ENCODE assay signal across 21 mouse cellular contexts in the genomic region with DNA sequence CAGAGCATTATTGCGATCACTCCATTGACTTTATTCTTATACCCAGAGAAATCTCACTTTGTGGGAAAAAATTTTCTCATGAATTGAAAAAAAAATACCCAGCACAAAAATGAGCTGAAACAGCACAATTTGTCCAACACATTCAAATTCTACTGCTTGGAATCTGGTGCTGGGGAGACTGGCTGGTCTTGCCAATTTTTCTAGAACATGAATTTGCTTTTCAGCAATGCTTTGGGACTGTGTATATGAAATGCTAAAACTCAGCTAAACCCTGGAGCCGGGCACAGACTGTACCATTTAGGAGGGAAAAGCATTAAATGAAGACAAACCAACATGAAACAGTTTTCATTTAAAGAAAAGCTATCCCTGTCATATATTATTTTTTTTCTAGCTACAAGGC.
DNase-seq lines count a peak whose midpoint lies in the region; ATAC-seq lines count a peak whose summit lies in the region.
"Had no signal": no experiment of that assay in that cellular context is flagged by ENCODE, and none has a peak within 500 bp of the region (broad histone marks: within the 10 kb centered on the region; RNA-seq: fewer than 3 reads in every experiment).

No protein-coding gene starts in this region.

- no peak overlapping the region for H3K9ac ChIP-seq in heart, embryonic 11.5 days (ENCODE audit: low read depth, low read length)
- no peak overlapping the region for H3K9ac ChIP-seq in midbrain, embryonic 13.5 days (replicated peaks)
- H3K9ac ChIP-seq: embryonic facial prominence, embryonic 12.5 days; heart, embryonic 13.5 days; hindbrain, embryonic 15.5 days had no signal

- peaks cover 5% of the 10 kb centered on the region; the same call in 1 of the 2 replicates for H3K4me1 ChIP-seq in heart, embryonic 11.5 days (ENCODE audit: control insufficient read depth, insufficient read depth, low read length)
- peaks cover 7% of the 10 kb centered on the region for H3K4me1 ChIP-seq in midbrain, embryonic 10.5 days
- H3K4me1 ChIP-seq in midbrain, embryonic 13.5 days (replicated peaks) = no peaks in the 10 kb centered on the region
- peaks cover 13% of the 10 kb centered on the region for H3K4me1 ChIP-seq in limb, embryonic 10.5 days
- H3K4me1 ChIP-seq: embryonic facial prominence, embryonic 12.5 days; hindbrain, embryonic 15.5 days had no signal

- peak; percentile 15 for DNase-seq in heart, adult 11 months
- peak; percentile 27 to 62 for DNase-seq in layer of hippocampus, adult 18-20 months (ENCODE audit: low spot score in 2 of 2)
- no peak for DNase-seq in layer of hippocampus, postnatal 36 days
- DNase-seq in midbrain, embryonic 10.5 days (ENCODE audit: low spot score) = peak; percentile 5
- peak; percentile 17 for DNase-seq in limb, embryonic 10.5 days (ENCODE audit: low spot score)
- DNase-seq in cerebellum, adult 18-20 months = no peak
- DNase-seq: cerebellum, adult 11 months; cerebellum, adult 9-10 months; cerebellum, postnatal 25 days; gastrocnemius, postnatal 36 days; heart, adult 2 months; heart, postnatal 36 days had no signal

- 85% methylated on average over 2 of the region's 2 CpGs for WGBS in heart, embryonic 11.5 days (ENCODE audit: insufficient replicate concordance)
- WGBS in midbrain, embryonic 10.5 days = 91% methylated on average over 2 of the region's 2 CpGs
- 91% methylated on average over 2 of the region's 2 CpGs for WGBS in midbrain, embryonic 13.5 days
- 76% methylated on average over 2 of the region's 2 CpGs for WGBS in limb, embryonic 10.5 days

- H3K36me3 ChIP-seq in heart, embryonic 11.5 days (ENCODE audit: control insufficient read depth, insufficient read depth, low read length) = no peaks in the 10 kb centered on the region
- H3K36me3 ChIP-seq in midbrain, embryonic 10.5 days = no peaks in the 10 kb centered on the region
- H3K36me3 ChIP-seq in midbrain, embryonic 13.5 days = no peaks in the 10 kb centered on the region
- H3K36me3 ChIP-seq in limb, embryonic 10.5 days = no peaks in the 10 kb centered on the region
- H3K36me3 ChIP-seq: embryonic facial prominence, embryonic 12.5 days; heart, embryonic 13.5 days; hindbrain, embryonic 15.5 days had no signal

- no peaks in the 10 kb centered on the region for H3K27me3 ChIP-seq in heart, embryonic 11.5 days (ENCODE audit: control insufficient read depth, insufficient read depth, low read length)
- H3K27me3 ChIP-seq in midbrain, embryonic 10.5 days (ENCODE audit: low read depth, poor library complexity, severe bottlenecking) = no peaks in the 10 kb centered on the region; the same call in 1 of the 2 replicates
- peaks cover 3% of the 10 kb centered on the region; the same call in 1 of the 2 replicates for H3K27me3 ChIP-seq in midbrain, embryonic 13.5 days
- H3K27me3 ChIP-seq in limb, embryonic 10.5 days (ENCODE audit: low read depth, poor library complexity, severe bottlenecking) = no peaks in the 10 kb centered on the region
- H3K27me3 ChIP-seq: CH12.LX; embryonic facial prominence, embryonic 12.5 days; heart, embryonic 13.5 days; hindbrain, embryonic 15.5 days had no signal

- H3K9me3 ChIP-seq in heart, embryonic 11.5 days (replicated peaks; ENCODE audit: control insufficient read depth, low read length) = no peaks in the 10 kb centered on the region
- no peaks in the 10 kb centered on the region for H3K9me3 ChIP-seq in midbrain, embryonic 10.5 days (replicated peaks)
- H3K9me3 ChIP-seq in midbrain, embryonic 13.5 days = no peaks in the 10 kb centered on the region
- H3K9me3 ChIP-seq in limb, embryonic 10.5 days (replicated peaks) = no peaks in the 10 kb centered on the region
- H3K9me3 ChIP-seq: embryonic facial prominence, embryonic 12.5 days; heart, embryonic 13.5 days; hindbrain, embryonic 15.5 days had no signal

- no peak overlapping the region for H3K4me2 ChIP-seq in heart, embryonic 11.5 days
- H3K4me2 ChIP-seq in midbrain, embryonic 13.5 days (replicated peaks) = no peak overlapping the region
- H3K4me2 ChIP-seq: embryonic facial prominence, embryonic 12.5 days; heart, embryonic 13.5 days; hindbrain, embryonic 15.5 days had no signal

- no peak overlapping the region for H3K4me3 ChIP-seq in heart, embryonic 11.5 days (ENCODE audit: low read depth, low read length)
- no peak overlapping the region for H3K4me3 ChIP-seq in midbrain, embryonic 10.5 days
- H3K4me3 ChIP-seq in midbrain, embryonic 13.5 days (replicated peaks) = no peak overlapping the region
- H3K4me3 ChIP-seq in limb, embryonic 10.5 days = no peak overlapping the region
- H3K4me3 ChIP-seq: embryonic facial prominence, embryonic 12.5 days; heart, adult 2 months; heart, embryonic 13.5 days; hindbrain, embryonic 15.5 days had no signal

- H3K27ac ChIP-seq in heart, embryonic 11.5 days (ENCODE audit: low read depth, low read length) = no peak overlapping the region
- no peak overlapping the region for H3K27ac ChIP-seq in midbrain, embryonic 10.5 days (replicated peaks)
- no peak overlapping the region for H3K27ac ChIP-seq in midbrain, embryonic 13.5 days
- no peak overlapping the region for H3K27ac ChIP-seq in limb, embryonic 10.5 days
- H3K27ac ChIP-seq: embryonic facial prominence, embryonic 12.5 days; heart, adult 2 months; heart, embryonic 13.5 days; hindbrain, embryonic 15.5 days had no signal

- ATAC-seq in heart, embryonic 11.5 days (replicated peaks; ENCODE audit: insufficient number of reproducible peaks, low FRiP score, low TSS enrichment) = no peak
- no peak for ATAC-seq in midbrain, embryonic 13.5 days
- ATAC-seq: activated CD4-positive, CD25-positive, alpha-beta regulatory T cell, adult 4 months; forebrain, embryonic 16.5 days; Patski had no signal

Comparison
In these comparisons a context has a peak if more than half of its experiments do, and no peak if none do; other contexts are left out.
1. DNase-seq: peak in heart, adult 11 months (single experiment), layer of hippocampus, adult 18-20 months (2 of 2), midbrain, embryonic 10.5 days (single experiment) and limb, embryonic 10.5 days (single experiment); none in layer of hippocampus, postnatal 36 days (0 of 2) and cerebellum, adult 18-20 months (0 of 2).